Mouse (Mus musculus) brain, adult 10 weeks (tissue): Measurements from ENCODE around the gene Gm21976. TPM values are rescaled to one million over a fixed set of nuclear protein-coding genes. Genes with fewer than 3 reads are reported as not detected.

ENCODE experiments used
- polyA plus RNA-seq: library from polyadenylated mRNA; stranded (reverse); fragments of 350-450 nt; fragmentation: Illumina TruSeq; extraction: RNeasy Lipid Tissue Mini Kit (QIAGEN cat#74804); gene quantifications from one replicate; pipeline ENCODE4 v1.2.3, GENCODE M21; 2015; ENCODE audit warnings: low read depth, low replicate concordance

Gene Gm21976
- not detected for polyA plus RNA-seq

DNA sequence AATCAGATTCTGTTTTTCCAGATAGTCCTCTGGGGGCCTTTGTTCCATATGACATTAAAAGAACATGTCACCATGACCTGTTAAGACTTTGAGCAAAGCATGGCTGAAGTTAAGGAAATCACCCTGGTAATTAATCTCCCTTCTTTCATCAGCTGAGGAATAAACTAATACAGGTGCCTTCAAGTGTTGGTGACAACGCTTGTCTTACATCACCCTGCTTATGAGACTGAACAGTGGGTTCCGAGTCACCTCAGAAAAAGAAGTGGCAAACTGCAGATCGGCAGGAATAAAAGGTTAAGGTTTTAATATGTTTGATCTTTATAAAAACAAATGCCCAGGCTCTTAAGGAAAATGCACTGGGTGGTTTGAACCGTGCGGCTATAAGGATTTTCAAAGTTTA lies at the start of gene Gm21976:
Gene Gm21976, plus strand, starts transcription at position 202 of the 400 bp plus-strand sequence.

DNA sequence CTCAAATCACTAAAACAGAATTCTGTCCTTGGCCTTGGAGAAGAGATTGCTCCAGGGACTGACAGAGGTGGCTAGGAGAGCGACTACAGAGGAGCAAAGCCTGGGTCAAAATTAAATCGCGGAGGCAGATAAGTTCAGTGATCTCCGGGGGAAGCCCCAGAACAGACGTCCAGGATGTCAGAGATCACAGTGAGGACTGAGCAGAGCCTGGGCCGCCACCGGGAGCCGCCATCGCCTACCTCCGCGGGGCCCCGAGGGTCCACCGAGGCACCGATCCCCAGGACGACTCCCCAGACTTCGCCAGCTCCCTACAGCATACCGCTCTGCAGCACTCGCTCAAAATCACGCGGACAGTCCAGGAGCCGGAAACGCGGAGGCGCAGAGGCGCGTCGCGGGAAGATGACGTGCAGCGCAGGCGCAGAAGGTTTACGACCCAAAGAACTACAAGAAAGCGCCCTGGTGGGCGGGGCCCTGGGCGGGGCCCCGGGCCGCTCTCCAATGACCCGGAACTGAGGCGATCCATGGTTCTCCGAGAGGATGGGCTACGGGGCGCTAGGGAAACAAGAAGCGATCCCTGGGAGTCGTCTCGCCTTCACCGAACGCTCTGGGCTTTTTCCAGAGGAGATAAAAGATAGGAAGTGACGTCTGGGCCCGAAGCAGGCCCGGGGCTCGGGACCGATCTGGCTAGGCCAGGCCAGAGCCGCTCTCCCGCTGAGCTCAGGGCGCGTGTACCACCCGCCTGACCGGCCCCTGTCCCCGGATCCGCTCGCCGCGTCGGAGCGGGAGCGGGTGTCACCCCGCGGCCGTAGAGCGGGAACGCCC lies 16.8 kb upstream of the Gm21976 start, which contains the start of the genes Utp15 and Ankra2:
Gene Utp15, minus strand, starts transcription at position 406 of the 822 bp plus-strand sequence.
Gene Ankra2, plus strand, starts transcription at position 439 of the 822 bp plus-strand sequence.

DNA sequence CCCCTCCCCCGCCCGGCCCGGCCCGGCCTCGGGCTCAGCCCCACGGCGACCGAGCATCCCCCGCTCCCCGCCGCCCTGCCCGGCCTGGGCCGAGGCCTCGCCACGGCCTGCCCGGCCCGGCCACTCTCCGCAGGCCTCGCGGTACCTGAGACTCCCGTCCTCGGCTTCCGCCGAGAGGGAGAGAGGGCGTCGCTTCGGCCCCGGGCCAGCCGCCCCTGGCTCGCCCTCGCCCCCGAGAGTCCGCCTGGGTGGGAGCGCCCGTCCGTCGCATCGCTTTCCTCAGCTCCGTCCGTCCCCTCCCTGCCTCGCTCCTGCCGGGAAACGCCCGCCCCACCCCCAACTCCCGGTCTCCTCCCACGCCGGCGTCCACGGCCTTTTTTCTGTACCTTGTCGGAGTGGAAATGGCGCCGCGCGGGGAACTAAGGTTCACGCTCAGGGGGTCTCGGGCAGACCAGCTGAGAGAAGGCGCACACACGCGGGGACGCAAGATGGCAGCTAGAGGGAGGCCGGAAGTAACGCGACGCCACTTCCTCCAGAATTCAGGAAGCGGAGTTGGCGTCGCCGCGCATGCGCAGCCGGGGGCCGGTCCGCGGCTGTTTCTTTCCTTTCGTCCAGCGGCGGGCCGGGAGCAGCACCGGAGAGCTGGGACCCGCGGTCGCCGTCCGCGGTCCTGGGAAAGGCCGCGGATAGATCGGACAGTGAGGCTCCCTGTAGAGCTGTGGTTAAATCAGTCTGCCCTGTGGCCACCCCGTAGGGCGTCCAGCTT lies 37.0 kb downstream of the Gm21976 start, which contains the start of gene Btf3:
Gene Btf3, minus strand, starts transcription at position 527 of the 766 bp plus-strand sequence.

DNA sequence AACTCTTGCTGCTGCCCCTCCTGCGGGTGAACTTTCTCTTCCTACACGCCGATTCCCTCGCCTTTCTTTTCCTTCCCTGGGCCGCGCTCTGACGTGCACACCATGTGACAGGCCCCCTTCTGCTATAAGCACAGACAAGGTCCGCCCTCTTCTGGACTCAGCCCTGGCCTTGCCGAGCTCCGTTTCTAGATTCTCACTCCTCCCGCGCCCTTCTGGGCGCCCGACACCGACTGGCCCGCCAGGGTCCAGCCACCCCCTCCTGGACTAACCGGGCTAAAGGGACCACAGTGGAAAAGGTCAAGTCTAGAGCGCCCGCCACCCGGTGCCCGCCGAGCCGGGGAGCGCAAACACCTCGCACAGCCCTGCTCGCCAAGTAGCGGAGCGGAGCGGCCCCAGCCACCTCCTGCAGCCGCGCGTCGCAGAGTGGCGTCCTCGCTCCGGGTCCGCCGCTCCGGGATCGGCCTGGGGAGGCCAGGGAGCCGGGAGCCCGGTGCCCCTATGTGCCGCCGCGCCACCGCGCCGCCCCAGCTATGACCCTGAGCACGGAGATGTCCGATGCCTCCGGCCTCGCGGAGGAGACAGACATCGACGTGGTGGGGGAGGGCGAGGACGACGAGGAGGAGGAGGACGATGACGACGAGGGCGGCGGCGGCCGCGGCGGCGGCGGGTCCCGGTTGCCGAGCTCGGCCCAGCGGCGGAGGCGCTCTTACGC lies 74.6 kb downstream of the Gm21976 start, which contains the start of gene Foxd1:
Gene Foxd1, plus strand, starts transcription at position 153 of the 712 bp plus-strand sequence.

Other genes starting within 250 kb of the Gm21976 start
- 17.8 TPM for gene Arhgef28, start 73.4 kb upstream of the Gm21976 start, polyA plus RNA-seq
- gene Utp15, start 16.8 kb upstream of the Gm21976 start, polyA plus RNA-seq = 18.3 TPM
- 43.3 TPM for gene Ankra2, start 16.8 kb upstream of the Gm21976 start, polyA plus RNA-seq
- gene Btf3, start 37.1 kb downstream of the Gm21976 start, polyA plus RNA-seq = 406 TPM
- gene Foxd1, start 74.4 kb downstream of the Gm21976 start, polyA plus RNA-seq = 0.55 TPM
- not detected for gene Gm10320, start 212.1 kb downstream of the Gm21976 start, polyA plus RNA-seq